ENCODE assay signal across 13 mouse cellular contexts in genomic region chr2:75999636-76000035, GRCm38 (mm10). TPM values are rescaled to one million over a fixed set of nuclear protein-coding genes. Genes with fewer than 3 reads are reported as not detected.
A peak's percentile ranks its signal among the peaks of the same experiment; 100 is the strongest.
DNase-seq lines count a peak whose midpoint lies in the region; ATAC-seq and TF ChIP-seq lines count a peak whose summit lies in the region.
"Had no signal": no experiment of that assay in that cellular context is flagged by ENCODE, and none has a peak within 500 bp of the region (broad histone marks: within the 10 kb centered on the region; RNA-seq: fewer than 3 reads in every experiment).

No protein-coding gene starts in this region.

- H3K4me2 ChIP-seq in kidney, embryonic 16.5 days (replicated peaks; ENCODE audit: low read depth, low read length) = no peak overlapping the region
- H3K4me2 ChIP-seq: limb, embryonic 15.5 days had no signal

- DNase-seq in heart, adult 18-20 months = peak; percentile 43 to 57
- no peak for DNase-seq in heart, postnatal 25 days (ENCODE audit: low spot score)
- DNase-seq in embryo, embryonic 9.5 days (ENCODE audit: extremely low spot score) = peak; percentile 54
- DNase-seq in right cerebral cortex, postnatal 25 days = no peak
- no peak for DNase-seq in thymus, adult 2 months
- DNase-seq in thymus, postnatal 36 days = no peak
- DNase-seq: gastrocnemius, postnatal 25 days; thymus, postnatal 14 days had no signal

- peak; percentile 47 for ATAC-seq in kidney, embryonic 16.5 days (ENCODE audit: low FRiP score, low TSS enrichment)

- H3K4me3 ChIP-seq in brown adipose tissue, adult 24 weeks (ENCODE audit: insufficient read depth, low read depth, low read length) = no peak overlapping the region
- H3K4me3 ChIP-seq in kidney, embryonic 16.5 days (ENCODE audit: low read length) = no peak overlapping the region
- no peak overlapping the region for H3K4me3 ChIP-seq in thymus, adult 2 months (ENCODE audit: control insufficient read depth, insufficient read depth, low read length)
- H3K4me3 ChIP-seq: forebrain, embryonic 10.5 days; limb, embryonic 15.5 days had no signal

- peak overlapping the region; percentile 58 for H3K27ac ChIP-seq in brown adipose tissue, adult 24 weeks (replicated peaks; ENCODE audit: low read depth, low read length)
- H3K27ac ChIP-seq in kidney, embryonic 16.5 days (ENCODE audit: low read length) = no peak overlapping the region; the same call in 1 of the 2 replicates
- no peak overlapping the region for H3K27ac ChIP-seq in thymus, adult 2 months (ENCODE audit: control insufficient read depth, insufficient read depth, low read length)
- H3K27ac ChIP-seq: forebrain, embryonic 10.5 days; limb, embryonic 15.5 days had no signal

- H3K27me3 ChIP-seq in kidney, embryonic 16.5 days (ENCODE audit: insufficient read depth, low read length) = no peaks in the 10 kb centered on the region
- H3K27me3 ChIP-seq in thymus, adult 2 months (ENCODE audit: control insufficient read depth, insufficient read depth, low read length) = no peaks in the 10 kb centered on the region
- H3K27me3 ChIP-seq: CH12.LX; limb, embryonic 15.5 days had no signal

- no peak overlapping the region for H3K9ac ChIP-seq in kidney, embryonic 16.5 days (replicated peaks; ENCODE audit: low read length)
- H3K9ac ChIP-seq: limb, embryonic 15.5 days had no signal

- 19% methylated on average over 12 of the region's 12 CpGs for WGBS in kidney, embryonic 16.5 days
- WGBS in thymus, adult 2 months = 88% methylated on average over 12 of the region's 12 CpGs

- peaks cover 9% of the 10 kb centered on the region for H3K4me1 ChIP-seq in brown adipose tissue, adult 24 weeks (ENCODE audit: control insufficient read depth, insufficient read depth, insufficient read length, low read length)
- peaks cover 23% of the 10 kb centered on the region for H3K4me1 ChIP-seq in kidney, embryonic 16.5 days (ENCODE audit: insufficient read depth, low read length)
- no peaks in the 10 kb centered on the region for H3K4me1 ChIP-seq in thymus, adult 2 months (replicated peaks; ENCODE audit: control insufficient read depth, insufficient read depth, low read length)

- no peak for TF ChIP-seq CTCF in thymus, adult 2 months (IDR thresholded peaks at IDR 0.05; ENCODE audit: borderline replicate concordance, control insufficient read depth, extremely low read depth, insufficient read depth, low read length, poor library complexity)

- intact Hi-C loops in heart, postnatal 25 days (cut with DNase I) = no loop called here

- no peaks in the 10 kb centered on the region for H3K9me3 ChIP-seq in kidney, embryonic 16.5 days (ENCODE audit: low read length)
- H3K9me3 ChIP-seq: forebrain, embryonic 10.5 days; limb, embryonic 15.5 days had no signal

- no peak for TF ChIP-seq POLR2A in thymus, adult 2 months (IDR thresholded peaks at IDR 0.05; ENCODE audit: control insufficient read depth, extremely low read depth, insufficient read depth, low read length, poor library complexity)

- H3K36me3 ChIP-seq in kidney, embryonic 16.5 days (ENCODE audit: insufficient read depth, low read length) = no peaks in the 10 kb centered on the region
- no peaks in the 10 kb centered on the region for H3K36me3 ChIP-seq in thymus, adult 2 months (ENCODE audit: control insufficient read depth, insufficient read depth, low read length)
- H3K36me3 ChIP-seq: forebrain, embryonic 10.5 days; limb, embryonic 15.5 days had no signal

RNA-seq across cellular contexts. Expression of gene Ttc30a1, which starts 17.9 kb away (rescaled TPM):
- 1 to 10 TPM; 3.1 to 3.3 TPM for total RNA-seq in heart, adult 18-20 months (2021)
- total RNA-seq in heart, postnatal 25 days (2021) = 1 to 10 TPM; 3.0 to 3.2 TPM
- 1.5 TPM in 1 of 2 replicates, not detected in the other for polyA plus RNA-seq in brown adipose tissue, adult 24 weeks (2012; ENCODE audit: insufficient read depth, insufficient read length, missing spikeins)
- 9.6 and 10.5 TPM in 2 replicates for polyA plus RNA-seq in kidney, embryonic 16.5 days (2015; fragmentation: Nextera tagmentation; extraction: Ambion mirVana)
- 3.5 and 3.8 TPM in 2 replicates for polyA plus RNA-seq in thymus, adult 2 months (2012; rRNA removed)
- total RNA-seq: CH12.LX had no signal

RNA-seq across cellular contexts. Expression of gene Ttc30a2, which starts 21.7 kb away (rescaled TPM):
- total RNA-seq in heart, adult 18-20 months (2021) = 1 to 10 TPM; 2.0 to 2.1 TPM
- 1 to 10 TPM; 1.7 to 1.9 TPM for total RNA-seq in heart, postnatal 25 days (2021)
- not detected in 2 replicates for polyA plus RNA-seq in brown adipose tissue, adult 24 weeks (2012; ENCODE audit: insufficient read depth, insufficient read length, missing spikeins)
- polyA plus RNA-seq in kidney, embryonic 16.5 days (2015; fragmentation: Nextera tagmentation; extraction: Ambion mirVana) = 0.53 and 0.64 TPM in 2 replicates
- polyA plus RNA-seq in thymus, adult 2 months (2012; rRNA removed) = 0.19 and 0.24 TPM in 2 replicates
- total RNA-seq: CH12.LX had no signal

Comparison
In these comparisons a context has a peak if more than half of its experiments do, and no peak if none do; other contexts are left out.
1. DNase-seq: peak in heart, adult 18-20 months (2 of 2) and embryo, embryonic 9.5 days (single experiment); none in heart, postnatal 25 days (single experiment), right cerebral cortex, postnatal 25 days (single experiment), thymus, adult 2 months (single experiment) and thymus, postnatal 36 days (0 of 2).